Mouse (Mus musculus) midbrain, embryonic 11.5 days (tissue): Measurements from ENCODE around the gene Synrg. TPM values are rescaled to one million over a fixed set of nuclear protein-coding genes. Genes with fewer than 3 reads are reported as not detected.

Experiments used
- ATAC-seq: fragments of 200-750 bp; cut with Nextera tagmentation; 2 replicates; pipeline ENCODE4 v1.8.0; 2017; ENCODE audit warnings: moderate TSS enrichment, moderate library complexity; ENCODE audit not compliant: low FRiP score
- DNase-seq: peaks from one replicate; pipeline ENCODE4 v3.0.0; 2015; ENCODE audit warnings: low spot score; ENCODE audit errors: missing footprints
- H3K27ac ChIP-seq: fragments of 300-500 bp; sonication (generic); 2 replicates; pipeline ENCODE4 v1.5.1; 2014; ENCODE audit warnings: low read depth, low read length
- H3K27me3 ChIP-seq: fragments of 300-500 bp; sonication (generic); 2 replicates; pipeline ENCODE4 v1.6.1; 2014; ENCODE audit warnings: mild to moderate bottlenecking, low read length, moderate library complexity, mixed read lengths; ENCODE audit not compliant: control insufficient read depth, insufficient read depth
- H3K36me3 ChIP-seq: fragments of 300-500 bp; sonication (generic); 2 replicates; pipeline ENCODE4 v1.6.1; 2014; ENCODE audit warnings: mild to moderate bottlenecking, low read length, moderate library complexity, mixed read lengths; ENCODE audit not compliant: control insufficient read depth, insufficient read depth
- H3K4me1 ChIP-seq: fragments of 300-500 bp; sonication (generic); 2 replicates; pipeline ENCODE4 v1.6.1; 2014; ENCODE audit warnings: low read length; ENCODE audit not compliant: control insufficient read depth, insufficient read depth
- H3K4me2 ChIP-seq: fragments of 300-500 bp; sonication (generic); 2 replicates; pipeline ENCODE4 v1.6.1; 2014; ENCODE audit warnings: mild to moderate bottlenecking, moderate library complexity
- H3K4me3 ChIP-seq: fragments of 300-500 bp; sonication (generic); 2 replicates; pipeline ENCODE4 v1.5.1; 2014; ENCODE audit warnings: low read depth, low read length
- H3K9ac ChIP-seq: fragments of 300-500 bp; sonication (generic); 2 replicates; pipeline ENCODE4 v1.6.1; 2014; ENCODE audit warnings: low read length
- H3K9me3 ChIP-seq: fragments of 300-500 bp; sonication (generic); 2 replicates; pipeline ENCODE4 v1.6.1; 2016; ENCODE audit warnings: low read length; ENCODE audit not compliant: control insufficient read depth
- WGBS: fragments of 180-500 bp; shearing (Covaris S2); extraction: QIAGEN DNeasy Blood & Tissue Kit; methylation state at CpG from one replicate; pipeline ENCODE4 v1.1.7; 2014; 5-methylcytosine and 5-hydroxymethylcytosine counted together
- polyA plus RNA-seq: library from polyadenylated mRNA; unstranded; fragments of >200 nt; fragmentation: Nextera tagmentation; extraction: Ambion mirVana; gene quantifications from 2 replicates; pipeline ENCODE4 v1.2.1, GENCODE M21; 2014

The Synrg gene
- polyA plus RNA-seq, 1 experiment from 2014 or later, result 18.8 TPM

- Histone ChIP-seq H3K4me2 (no peak overlapping the region), H3K4me3 (no peak overlapping the region), H3K36me3 (no peaks in the 10 kb centered on the region), H3K9me3 (no peaks in the 10 kb centered on the region), H3K4me1 (no peaks in the 10 kb centered on the region), H3K9ac (no peak overlapping the region), H3K27ac (no peak overlapping the region), H3K27me3 (peaks cover 15% of the 10 kb centered on the region)
- no peak for ATAC-seq
- DNase-seq, result no peak
- WGBS, result 66% methylated on average over 9 of the region's 9 CpGs
Measured at GRCm38 (mm10) chr11:84072904-84073651, 108.8 kb downstream of the Synrg start.

GRCm38 (mm10) chr11:84073816-84074764 is 109.9 kb downstream of the Synrg start:
- H3K9me3 ChIP-seq, result no peaks in the 10 kb centered on the region
- peaks cover 7% of the 10 kb centered on the region for H3K27me3 ChIP-seq
- 80% methylated on average over 7 of the region's 7 CpGs for WGBS
- H3K27ac ChIP-seq, result no peak overlapping the region
- H3K9ac ChIP-seq, result no peak overlapping the region
- H3K4me3 ChIP-seq, result no peak overlapping the region
- DNase-seq (no peak), ATAC-seq (no peak)
- H3K4me1 ChIP-seq, result no peaks in the 10 kb centered on the region
- no peak overlapping the region for H3K4me2 ChIP-seq
- no peaks in the 10 kb centered on the region for H3K36me3 ChIP-seq

- Histone ChIP-seq H3K27me3 (no peaks in the 10 kb centered on the region), H3K9ac (no peak overlapping the region), H3K27ac (no peak overlapping the region), H3K4me2 (no peak overlapping the region), H3K4me3 (no peak overlapping the region), H3K4me1 (no peaks in the 10 kb centered on the region), H3K9me3 (no peaks in the 10 kb centered on the region), H3K36me3 (no peaks in the 10 kb centered on the region)
- WGBS, result 82% methylated on average over 2 of the region's 2 CpGs
- DNase-seq (no peak), ATAC-seq (no peak)
Measured at GRCm38 (mm10) chr11:84077008-84077407, 112.8 kb downstream of the Synrg start.

- H3K4me1 ChIP-seq, result no peaks in the 10 kb centered on the region
- H3K9ac ChIP-seq, result no peak overlapping the region
- DNase-seq, result no peak
- H3K9me3 ChIP-seq, result no peaks in the 10 kb centered on the region
- H3K27me3 ChIP-seq, result no peaks in the 10 kb centered on the region
- H3K4me2 ChIP-seq, result no peak overlapping the region
- no peak overlapping the region for H3K27ac ChIP-seq
- WGBS, result 93% methylated on average over 9 of the region's 9 CpGs
- no peak overlapping the region for H3K4me3 ChIP-seq
- ATAC-seq, result no peak
- H3K36me3 ChIP-seq, result no peaks in the 10 kb centered on the region
Measured at GRCm38 (mm10) chr11:84078601-84079000, 114.4 kb downstream of the Synrg start.

- WGBS, result 94% methylated on average over 11 of the region's 11 CpGs
Measured at GRCm38 (mm10) chr11:84079361-84079760, 115.1 kb downstream of the Synrg start.

GRCm38 (mm10) chr11:84079887-84080286 is 115.7 kb downstream of the Synrg start:
- H3K4me2 ChIP-seq, result no peak overlapping the region
- no peaks in the 10 kb centered on the region for H3K4me1 ChIP-seq
- no peak overlapping the region for H3K4me3 ChIP-seq
- no peaks in the 10 kb centered on the region for H3K36me3 ChIP-seq
- DNase-seq (no peak), ATAC-seq (no peak)
- no peaks in the 10 kb centered on the region for H3K27me3 ChIP-seq
- no peak overlapping the region for H3K9ac ChIP-seq
- 90% methylated on average over 4 of the region's 4 CpGs for WGBS
- no peak overlapping the region for H3K27ac ChIP-seq
- H3K9me3 ChIP-seq, result no peaks in the 10 kb centered on the region

More at GRCm38 (mm10) chr11:84079361-84079760, 115.1 kb downstream of the Synrg start:
- DNase-seq (no peak), ATAC-seq (no peak)
- Histone ChIP-seq H3K27ac (no peak overlapping the region), H3K4me1 (no peaks in the 10 kb centered on the region), H3K9me3 (no peaks in the 10 kb centered on the region), H3K9ac (no peak overlapping the region), H3K36me3 (no peaks in the 10 kb centered on the region), H3K4me2 (no peak overlapping the region), H3K4me3 (no peak overlapping the region), H3K27me3 (no peaks in the 10 kb centered on the region)

- 88% methylated on average over 3 of the region's 3 CpGs for WGBS
- Histone ChIP-seq H3K4me1 (no peaks in the 10 kb centered on the region), H3K9ac (no peak overlapping the region), H3K4me3 (no peak overlapping the region), H3K4me2 (no peak overlapping the region), H3K36me3 (no peaks in the 10 kb centered on the region), H3K27ac (no peak overlapping the region), H3K9me3 (no peaks in the 10 kb centered on the region), H3K27me3 (no peaks in the 10 kb centered on the region)
- no peak for ATAC-seq
- no peak for DNase-seq
Measured at GRCm38 (mm10) chr11:84080327-84080726, 116.1 kb downstream of the Synrg start.

- H3K4me2 ChIP-seq, result no peak overlapping the region
- no peaks in the 10 kb centered on the region for H3K36me3 ChIP-seq
- no peak overlapping the region for H3K4me3 ChIP-seq
- no peak for ATAC-seq
- H3K4me1 ChIP-seq, result no peaks in the 10 kb centered on the region
- H3K9ac ChIP-seq, result no peak overlapping the region
- no peak overlapping the region for H3K27ac ChIP-seq
- WGBS, result 93% methylated on average over 5 of the region's 5 CpGs
- no peaks in the 10 kb centered on the region for H3K9me3 ChIP-seq
- H3K27me3 ChIP-seq, result no peaks in the 10 kb centered on the region
- DNase-seq, result no peak
Measured at GRCm38 (mm10) chr11:84081901-84082300, 117.7 kb downstream of the Synrg start.

GRCm38 (mm10) chr11:84090572-84090971 is 126.3 kb downstream of the Synrg start:
- Histone ChIP-seq H3K27ac (no peak overlapping the region), H3K9ac (no peak overlapping the region), H3K9me3 (no peaks in the 10 kb centered on the region), H3K36me3 (peaks cover 3% of the 10 kb centered on the region; the same call in 1 of the 2 replicates), H3K4me1 (no peaks in the 10 kb centered on the region), H3K4me2 (no peak overlapping the region), H3K27me3 (no peaks in the 10 kb centered on the region), H3K4me3 (no peak overlapping the region)
- ATAC-seq (no peak), DNase-seq (no peak)
- WGBS, result 91% methylated on average over 8 of the region's 8 CpGs
